8 mouse cellular contexts compared by ENCODE assay signal in the genomic region with DNA sequence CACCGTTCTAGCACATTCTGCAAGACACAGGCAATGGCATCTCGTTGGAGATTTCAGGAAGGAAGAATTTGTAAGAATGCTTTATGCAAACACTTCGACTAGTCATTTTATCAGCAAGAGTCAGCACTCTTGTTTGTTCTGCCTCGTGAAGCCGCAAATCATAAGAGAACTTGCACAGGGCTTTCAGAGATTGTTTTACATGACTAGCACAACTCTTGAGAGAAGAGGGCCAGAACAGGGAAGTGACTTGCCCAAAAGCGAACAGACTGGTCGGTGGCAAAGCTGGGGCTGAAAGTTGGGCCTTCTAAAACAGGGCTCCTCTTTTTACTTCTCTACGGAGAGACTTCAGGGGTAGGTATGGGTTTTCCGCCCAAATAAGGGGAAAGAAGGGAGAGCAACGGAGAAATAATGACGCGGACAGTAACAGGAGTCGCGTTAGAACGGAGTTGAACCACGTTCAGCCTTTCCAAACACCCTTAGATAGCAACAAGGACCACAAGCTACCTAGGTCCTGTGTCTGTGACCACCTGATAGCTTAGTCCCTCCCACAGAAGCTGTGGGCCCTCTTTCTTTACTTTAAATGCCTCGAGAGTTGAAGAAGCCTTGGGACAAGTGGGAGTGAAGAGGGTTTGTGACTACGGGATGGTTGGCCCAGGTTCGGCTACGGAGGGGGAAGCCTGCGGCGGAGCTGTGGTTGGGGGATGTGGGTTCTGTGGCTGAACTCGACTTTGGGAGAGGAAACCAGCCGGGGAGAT. TPM values are rescaled to one million over a fixed set of nuclear protein-coding genes. Genes with fewer than 3 reads are reported as not detected.
DNase-seq lines count a peak whose midpoint lies in the region; ATAC-seq and TF ChIP-seq lines count a peak whose summit lies in the region.

No protein-coding gene starts in this region.

- H3K4me2 ChIP-seq in forebrain, embryonic 11.5 days (ENCODE audit: low read depth, low read length, severe bottlenecking): peak overlapping the region; percentile 66
- H3K4me2 ChIP-seq in limb, embryonic 14.5 days (replicated peaks; ENCODE audit: low read depth, low read length, severe bottlenecking): peak overlapping the region; percentile 60
- peak overlapping the region; percentile 90 for H3K4me2 ChIP-seq in midbrain, embryonic 12.5 days (replicated peaks)

- peaks cover 7% of the 10 kb centered on the region for H3K4me1 ChIP-seq in forebrain, embryonic 11.5 days (replicated peaks; ENCODE audit: control insufficient read depth, insufficient read depth, low read length)
- H3K4me1 ChIP-seq in limb, embryonic 14.5 days (ENCODE audit: control insufficient read depth, insufficient read depth, low read length): peaks cover 11% of the 10 kb centered on the region; the same call in 1 of the 2 replicates
- peaks cover 31% of the 10 kb centered on the region for H3K4me1 ChIP-seq in midbrain, embryonic 12.5 days

- no peak for TF ChIP-seq POLR2A in limb, embryonic 14.5 days (IDR thresholded peaks at IDR 0.05; ENCODE audit: borderline replicate concordance, extremely low read depth, insufficient read depth, insufficient read length)

- no peak for TF ChIP-seq CTCF in C2C12 (IDR thresholded peaks at IDR 0.05; ENCODE audit: control insufficient read depth, insufficient read depth, insufficient read length)

- H3ac ChIP-seq in C2C12 (ENCODE audit: control insufficient read depth, insufficient read length, low read depth): peak overlapping the region; percentile 59

- peaks cover 4% of the 10 kb centered on the region for H3K27me3 ChIP-seq in C2C12 (ENCODE audit: control insufficient read depth, insufficient read depth, insufficient read length)
- H3K27me3 ChIP-seq in forebrain, embryonic 11.5 days (ENCODE audit: control insufficient read depth, insufficient read depth, low read length): peaks cover 4% of the 10 kb centered on the region; the same call in 1 of the 2 replicates
- H3K27me3 ChIP-seq in limb, embryonic 14.5 days (ENCODE audit: control insufficient read depth, insufficient read depth, low read length): no peaks in the 10 kb centered on the region
- peaks cover 15% of the 10 kb centered on the region for H3K27me3 ChIP-seq in midbrain, embryonic 12.5 days

- 13% methylated on average over 24 of the region's 24 CpGs for WGBS in forebrain, embryonic 11.5 days
- WGBS in limb, embryonic 14.5 days: 12% methylated on average over 23 of the region's 24 CpGs
- 12% methylated on average over 24 of the region's 24 CpGs for WGBS in midbrain, embryonic 12.5 days

- no peaks in the 10 kb centered on the region for H3K79me3 ChIP-seq in C2C12 (ENCODE audit: low read depth)

- ATAC-seq in cerebellum, adult (ENCODE audit: insufficient number of reproducible peaks, low FRiP score, low TSS enrichment): peak; percentile 5; the same call in 1 of the 2 replicates
- peak; percentile 61 for ATAC-seq in forebrain, embryonic 11.5 days (replicated peaks; ENCODE audit: low FRiP score)
- peak; percentile 27 for ATAC-seq in limb, embryonic 14.5 days (ENCODE audit: low FRiP score, low read depth)
- no peak; the same call in 1 of the 2 replicates for ATAC-seq in midbrain, embryonic 12.5 days (ENCODE audit: low FRiP score, low read depth)

- no peaks in the 10 kb centered on the region for H3K9me3 ChIP-seq in forebrain, embryonic 11.5 days (ENCODE audit: control insufficient read depth, low read length)
- H3K9me3 ChIP-seq in limb, embryonic 14.5 days (ENCODE audit: control insufficient read depth, low read length): no peaks in the 10 kb centered on the region
- no peaks in the 10 kb centered on the region for H3K9me3 ChIP-seq in midbrain, embryonic 12.5 days

- peak overlapping the region; percentile 99 for H3K9ac ChIP-seq in forebrain, embryonic 11.5 days (ENCODE audit: low read length)
- H3K9ac ChIP-seq in limb, embryonic 14.5 days (ENCODE audit: low read depth, low read length, severe bottlenecking): peak overlapping the region; percentile 99
- peak overlapping the region; percentile 99 for H3K9ac ChIP-seq in midbrain, embryonic 12.5 days (replicated peaks)

- H3K36me3 ChIP-seq in C2C12 (ENCODE audit: control insufficient read depth, insufficient read depth): peaks cover 22% of the 10 kb centered on the region
- peaks cover 2% of the 10 kb centered on the region; the same call in 1 of the 2 replicates for H3K36me3 ChIP-seq in forebrain, embryonic 11.5 days (ENCODE audit: control insufficient read depth, insufficient read depth, low read length)
- peaks cover 20% of the 10 kb centered on the region for H3K36me3 ChIP-seq in limb, embryonic 14.5 days (ENCODE audit: control insufficient read depth, insufficient read depth, low read length)
- H3K36me3 ChIP-seq in midbrain, embryonic 12.5 days: peaks cover 24% of the 10 kb centered on the region

- peak overlapping the region; percentile 29 for H3K4me3 ChIP-seq in C2C12 (ENCODE audit: insufficient read depth, poor library complexity, severe bottlenecking)
- peak overlapping the region; percentile 91 for H3K4me3 ChIP-seq in forebrain, embryonic 11.5 days (ENCODE audit: low read depth, low read length)
- peak overlapping the region; percentile 98 for H3K4me3 ChIP-seq in limb, embryonic 14.5 days (replicated peaks; ENCODE audit: low read length)
- H3K4me3 ChIP-seq in midbrain, embryonic 12.5 days: peak overlapping the region; percentile 95

- peaks cover 14% of the 10 kb centered on the region for H3K79me2 ChIP-seq in C2C12 (ENCODE audit: control insufficient read depth, insufficient read depth)

- no peak for DNase-seq in cerebellum, postnatal 14 days
- no peak for DNase-seq in forebrain, embryonic 11.5 days (ENCODE audit: low spot score)
- DNase-seq in limb, embryonic 14.5 days (ENCODE audit: low spot score): no peak
- no peak for DNase-seq in right cerebral cortex, postnatal 10 days (ENCODE audit: low spot score in 2 of 2)
- DNase-seq in adrenal gland, postnatal 4 days (ENCODE audit: low spot score in 2 of 2): no peak

- no peak overlapping the region for H3K27ac ChIP-seq in forebrain, embryonic 11.5 days (ENCODE audit: low read depth, low read length)
- H3K27ac ChIP-seq in limb, embryonic 14.5 days (replicated peaks; ENCODE audit: low read depth, low read length): peak overlapping the region; percentile 46; the same call in 1 of the 2 replicates
- no peak overlapping the region for H3K27ac ChIP-seq in midbrain, embryonic 12.5 days (replicated peaks)

TF ChIP-seq in C2C12, 6 proteins besides CTCF, POLR2A, EP300 and RAD21:
- no peak for TF ChIP-seq CEBPB (IDR thresholded peaks at IDR 0.05; ENCODE audit: low read depth)
- no peak for TF ChIP-seq MYOG (IDR thresholded peaks at IDR 0.05; ENCODE audit: control insufficient read depth, extremely low read depth, insufficient read length)
- TF ChIP-seq MYOD1 (IDR thresholded peaks at IDR 0.05; ENCODE audit: control insufficient read depth, insufficient read length, low read depth): no peak
- no peak for TF ChIP-seq MAX (IDR thresholded peaks at IDR 0.05)
- TF ChIP-seq USF1 (IDR thresholded peaks at IDR 0.05; ENCODE audit: low read depth): no peak
- TF ChIP-seq FOSL1 (IDR thresholded peaks at IDR 0.05; ENCODE audit: insufficient read depth, low read length, poor library complexity, severe bottlenecking): no peak
TF ChIP-seq in C2C12: peak in this region for 0.

RNA-seq across cellular contexts. Expression of a gene that starts 0.6 kb away (rescaled TPM):
- 9.9 TPM for polyA plus RNA-seq in C2C12 (2012; fragmentation: generic; extraction: Trizol)
- polyA plus RNA-seq in forebrain, embryonic 11.5 days (2014; fragmentation: Nextera tagmentation; extraction: Ambion mirVana): 50.2 and 56.1 TPM in 2 replicates
- polyA plus RNA-seq in limb, embryonic 14.5 days (2012; rRNA removed): 34.0 and 36.8 TPM in 2 replicates
- 28.6 and 34.2 TPM in 2 replicates for polyA plus RNA-seq in limb, embryonic 14.5 days (2014; fragmentation: Nextera tagmentation; extraction: Ambion mirVana)
- polyA plus RNA-seq in midbrain, embryonic 12.5 days (2016; fragmentation: Nextera tagmentation; extraction: Ambion mirVana): 74.6 and 80.7 TPM in 2 replicates
- 10 to 100 TPM; 23.3 to 26.1 TPM for total RNA-seq in adrenal gland, postnatal 4 days (2021)

RNA-seq across cellular contexts. Expression of a gene that starts 11.7 kb away (rescaled TPM):
- 49.7 TPM for polyA plus RNA-seq in C2C12 (2012; fragmentation: generic; extraction: Trizol)
- polyA plus RNA-seq in forebrain, embryonic 11.5 days (2014; fragmentation: Nextera tagmentation; extraction: Ambion mirVana): 172 and 186 TPM in 2 replicates
- 109 and 113 TPM in 2 replicates for polyA plus RNA-seq in limb, embryonic 14.5 days (2012; rRNA removed)
- polyA plus RNA-seq in limb, embryonic 14.5 days (2014; fragmentation: Nextera tagmentation; extraction: Ambion mirVana): 149 and 153 TPM in 2 replicates
- 172 and 181 TPM in 2 replicates for polyA plus RNA-seq in midbrain, embryonic 12.5 days (2016; fragmentation: Nextera tagmentation; extraction: Ambion mirVana)
- 100 to 1,000 TPM in 1 of 2 experiments, 10 to 100 TPM in 1; 99.2 to 104 TPM for total RNA-seq in adrenal gland, postnatal 4 days (2021)

RNA-seq across cellular contexts. Expression of a gene that starts 32.8 kb away (rescaled TPM):
- polyA plus RNA-seq in C2C12 (2012; fragmentation: generic; extraction: Trizol): 12.0 TPM
- 8.3 and 8.6 TPM in 2 replicates for polyA plus RNA-seq in forebrain, embryonic 11.5 days (2014; fragmentation: Nextera tagmentation; extraction: Ambion mirVana)
- polyA plus RNA-seq in limb, embryonic 14.5 days (2012; rRNA removed): 16.2 and 19.0 TPM in 2 replicates
- 8.7 and 9.6 TPM in 2 replicates for polyA plus RNA-seq in limb, embryonic 14.5 days (2014; fragmentation: Nextera tagmentation; extraction: Ambion mirVana)
- polyA plus RNA-seq in midbrain, embryonic 12.5 days (2016; fragmentation: Nextera tagmentation; extraction: Ambion mirVana): 7.3 and 8.3 TPM in 2 replicates
- 10 to 100 TPM; 57.5 to 61.5 TPM for total RNA-seq in adrenal gland, postnatal 4 days (2021)

Comparison
In these comparisons a context has a peak if more than half of its experiments do, and no peak if none do; other contexts are left out.
1. H3K4me3 ChIP-seq: peak in every context shown above with its lines; median percentile 98 in limb, embryonic 14.5 days; 95 in midbrain, embryonic 12.5 days; 91 in forebrain, embryonic 11.5 days; 29 in C2C12.